Mouse (Mus musculus): ENCODE measurements around the gene Madd. TPM values are rescaled to one million over a fixed set of nuclear protein-coding genes. Genes with fewer than 3 reads are reported as not detected.
A peak's percentile ranks its signal among the peaks of the same experiment; 100 is the strongest.

Madd gene
- polyA plus RNA-seq, 1 experiment from 2014 or later, result 3.1 TPM

DNA sequence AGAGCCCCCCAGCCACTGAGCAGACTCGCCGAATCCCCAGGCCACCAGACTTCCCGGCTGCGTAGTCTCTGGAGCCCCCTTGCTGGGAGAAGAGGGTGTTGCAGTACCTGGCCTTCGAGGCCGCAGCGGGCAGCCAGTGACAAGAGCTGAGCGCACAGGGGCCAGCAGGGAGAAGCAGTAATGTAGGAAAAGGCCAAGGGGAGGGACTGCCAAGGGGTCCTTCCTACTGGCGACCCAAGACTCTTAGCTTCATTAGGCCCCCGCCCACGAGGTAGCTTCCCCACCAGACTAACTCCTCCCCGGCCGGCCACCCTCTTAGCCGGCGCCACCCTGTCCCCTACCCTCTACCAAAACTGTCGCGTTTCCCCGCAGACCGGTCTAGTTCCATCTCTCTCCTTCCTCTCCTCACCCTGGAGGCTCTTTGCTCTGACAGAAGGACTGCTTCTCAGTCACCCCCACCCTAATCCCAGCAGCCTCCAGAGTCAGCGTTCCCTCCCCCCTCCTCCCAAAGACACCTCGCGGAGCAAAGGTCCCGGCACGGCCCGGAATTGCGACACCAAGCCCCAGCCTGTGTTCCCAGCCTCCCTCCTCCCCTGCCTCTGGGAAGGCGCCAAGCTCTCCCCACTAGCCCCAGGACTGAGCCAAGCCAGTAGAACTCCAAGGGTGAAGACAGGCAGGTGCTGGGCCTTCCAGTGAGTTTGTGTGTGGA lies 11.1 kb upstream of the Madd start:
- Histone ChIP-seq H3K4me2 (replicated peaks; ENCODE audit: low read depth) (peak overlapping the region; percentile 79), H3K4me3 (ENCODE audit: low read depth, low read length) (peak overlapping the region; percentile 46), H3K4me1 (replicated peaks; ENCODE audit: control insufficient read depth, insufficient read depth, low read length) (no peaks in the 10 kb centered on the region; the same call in 1 of the 2 replicates), H3K9me3 (ENCODE audit: control insufficient read depth) (no peaks in the 10 kb centered on the region), H3K27me3 (replicated peaks; ENCODE audit: control insufficient read depth, insufficient read depth, low read length) (no peaks in the 10 kb centered on the region), H3K27ac (ENCODE audit: low read depth, low read length) (peak overlapping the region; percentile 87), H3K9ac (ENCODE audit: low read depth, low read length) (peak overlapping the region; percentile 63), H3K36me3 (ENCODE audit: control insufficient read depth, insufficient read depth) (no peaks in the 10 kb centered on the region; the same call in 1 of the 2 replicates)
- peak; percentile 87 for ATAC-seq
- WGBS, result under 1% methylated on average over 27 of the region's 27 CpGs
- peak; percentile 97 for TF ChIP-seq CTCF (IDR thresholded peaks at IDR 0.05; ENCODE audit: low read depth)

DNA sequence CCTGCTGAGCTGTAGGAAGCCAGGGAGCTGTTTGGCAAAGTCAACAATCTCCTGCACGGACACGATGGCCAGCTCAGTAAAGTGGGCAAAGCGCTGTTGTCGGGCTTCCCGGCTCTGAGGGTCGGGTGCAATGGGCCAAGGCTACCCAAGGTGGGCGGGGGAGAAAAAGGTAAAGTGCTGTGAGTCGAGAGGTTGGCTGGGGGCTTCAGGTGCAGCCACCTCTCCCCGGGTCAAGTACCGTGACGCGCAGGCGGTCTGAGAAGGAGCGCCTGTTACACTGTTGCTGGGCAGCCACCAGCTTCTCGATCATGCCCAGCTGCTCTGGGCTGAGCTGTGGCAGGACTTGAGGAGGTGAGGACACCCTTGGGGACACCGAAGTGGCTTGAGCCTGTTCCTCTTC lies 6.9 kb upstream of the Madd start:
- Histone ChIP-seq H3K9ac (ENCODE audit: low read depth, low read length) (no peak overlapping the region), H3K36me3 (ENCODE audit: control insufficient read depth, insufficient read depth) (no peaks in the 10 kb centered on the region; the same call in 1 of the 2 replicates), H3K4me3 (ENCODE audit: low read depth, low read length) (no peak overlapping the region), H3K27me3 (replicated peaks; ENCODE audit: control insufficient read depth, insufficient read depth, low read length) (no peaks in the 10 kb centered on the region), H3K27ac (ENCODE audit: low read depth, low read length) (no peak overlapping the region), H3K4me1 (replicated peaks; ENCODE audit: control insufficient read depth, insufficient read depth, low read length) (no peaks in the 10 kb centered on the region; the same call in 1 of the 2 replicates), H3K4me2 (replicated peaks; ENCODE audit: low read depth) (no peak overlapping the region), H3K9me3 (ENCODE audit: control insufficient read depth) (no peaks in the 10 kb centered on the region)
- ATAC-seq, result no peak
- 79% methylated on average over 16 of the region's 16 CpGs for WGBS
- no peak for TF ChIP-seq CTCF (IDR thresholded peaks at IDR 0.05; ENCODE audit: low read depth)

DNA sequence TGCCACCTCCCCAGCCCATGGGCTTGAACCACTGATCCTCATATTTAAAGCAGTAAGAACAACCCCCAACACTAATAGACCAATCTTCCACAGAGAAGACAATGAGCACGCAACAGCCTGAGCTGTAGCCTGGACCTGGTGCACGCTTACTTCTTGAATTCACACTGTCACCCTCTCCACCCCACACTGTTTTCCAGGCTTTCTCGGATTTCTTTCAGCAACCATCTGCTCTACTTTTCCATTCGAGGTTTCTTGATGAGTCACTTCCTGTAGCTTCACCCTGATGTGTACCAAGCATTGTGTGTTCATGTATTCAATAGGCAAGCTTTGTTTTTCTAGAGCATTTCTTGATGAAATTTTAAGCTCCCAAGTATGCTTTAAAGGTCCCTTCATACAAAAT lies 3.8 kb upstream of the Madd start:
- Histone ChIP-seq H3K4me3 (ENCODE audit: low read depth, low read length) (no peak overlapping the region), H3K4me1 (replicated peaks; ENCODE audit: control insufficient read depth, insufficient read depth, low read length) (no peaks in the 10 kb centered on the region), H3K36me3 (ENCODE audit: control insufficient read depth, insufficient read depth) (no peaks in the 10 kb centered on the region; the same call in 1 of the 2 replicates), H3K4me2 (replicated peaks; ENCODE audit: low read depth) (no peak overlapping the region), H3K27ac (ENCODE audit: low read depth, low read length) (no peak overlapping the region), H3K9ac (ENCODE audit: low read depth, low read length) (no peak overlapping the region), H3K9me3 (ENCODE audit: control insufficient read depth) (no peaks in the 10 kb centered on the region), H3K27me3 (replicated peaks; ENCODE audit: control insufficient read depth, insufficient read depth, low read length) (no peaks in the 10 kb centered on the region)
- ATAC-seq, result no peak
- 57% methylated on average over 4 of the region's 4 CpGs for WGBS
- no peak for TF ChIP-seq CTCF (IDR thresholded peaks at IDR 0.05; ENCODE audit: low read depth)

DNA sequence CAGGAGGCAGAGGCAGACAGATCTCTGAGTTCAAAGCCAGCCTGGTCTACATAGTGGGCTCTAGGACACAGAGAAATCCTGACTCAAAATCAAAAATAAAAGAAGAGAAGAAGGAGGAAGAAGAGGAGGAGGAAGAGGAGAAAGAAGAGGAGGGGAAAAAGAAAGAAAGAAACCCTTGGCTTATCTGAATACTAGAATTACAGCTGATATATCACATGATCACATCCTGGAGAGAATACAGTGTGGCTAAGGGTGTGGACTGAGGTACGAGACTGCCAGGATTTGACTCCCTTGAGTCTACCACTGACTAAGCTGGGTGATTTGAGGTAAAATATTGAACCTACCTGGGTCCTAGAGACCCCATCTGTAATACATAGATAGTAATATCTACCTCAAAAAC lies 2.6 kb upstream of the Madd start:
- no peak for ATAC-seq
- H3K4me2 ChIP-seq (replicated peaks; ENCODE audit: low read depth), result no peak overlapping the region

DNA sequence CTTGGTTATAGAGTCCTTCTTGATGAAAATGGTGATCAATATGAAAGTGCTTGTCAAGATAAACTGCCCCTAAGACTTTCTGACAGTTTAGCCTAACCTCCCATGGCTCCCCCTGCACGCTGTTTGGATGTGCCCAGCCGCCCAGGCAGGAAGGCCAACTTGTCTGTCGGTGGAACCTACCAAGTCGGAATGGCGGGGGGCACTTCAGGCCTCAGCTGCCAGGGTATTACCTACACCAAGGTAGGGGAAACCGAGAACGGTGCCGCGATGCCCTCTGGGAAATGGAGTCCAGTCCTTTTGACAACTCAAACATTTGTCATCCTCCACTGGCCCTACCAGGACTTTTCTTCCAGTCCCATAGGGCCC lies 506 bp downstream of the Madd start:
- no peaks in the 10 kb centered on the region for H3K9me3 ChIP-seq (ENCODE audit: control insufficient read depth)
- WGBS, result 0% methylated on average over 9 of the region's 9 CpGs
- peak; percentile 99 for ATAC-seq

More for the DNA sequence above, 2.6 kb upstream of the Madd start:
- Histone ChIP-seq H3K4me3 (ENCODE audit: low read depth, low read length) (no peak overlapping the region), H3K4me1 (replicated peaks; ENCODE audit: control insufficient read depth, insufficient read depth, low read length) (no peaks in the 10 kb centered on the region; the same call in 1 of the 2 replicates), H3K9ac (ENCODE audit: low read depth, low read length) (no peak overlapping the region), H3K36me3 (ENCODE audit: control insufficient read depth, insufficient read depth) (no peaks in the 10 kb centered on the region; the same call in 1 of the 2 replicates), H3K27me3 (replicated peaks; ENCODE audit: control insufficient read depth, insufficient read depth, low read length) (no peaks in the 10 kb centered on the region), H3K9me3 (ENCODE audit: control insufficient read depth) (no peaks in the 10 kb centered on the region), H3K27ac (ENCODE audit: low read depth, low read length) (no peak overlapping the region)
- no peak for TF ChIP-seq CTCF (IDR thresholded peaks at IDR 0.05; ENCODE audit: low read depth)
- 43% methylated on average over 1 of the region's 1 CpGs for WGBS

DNA sequence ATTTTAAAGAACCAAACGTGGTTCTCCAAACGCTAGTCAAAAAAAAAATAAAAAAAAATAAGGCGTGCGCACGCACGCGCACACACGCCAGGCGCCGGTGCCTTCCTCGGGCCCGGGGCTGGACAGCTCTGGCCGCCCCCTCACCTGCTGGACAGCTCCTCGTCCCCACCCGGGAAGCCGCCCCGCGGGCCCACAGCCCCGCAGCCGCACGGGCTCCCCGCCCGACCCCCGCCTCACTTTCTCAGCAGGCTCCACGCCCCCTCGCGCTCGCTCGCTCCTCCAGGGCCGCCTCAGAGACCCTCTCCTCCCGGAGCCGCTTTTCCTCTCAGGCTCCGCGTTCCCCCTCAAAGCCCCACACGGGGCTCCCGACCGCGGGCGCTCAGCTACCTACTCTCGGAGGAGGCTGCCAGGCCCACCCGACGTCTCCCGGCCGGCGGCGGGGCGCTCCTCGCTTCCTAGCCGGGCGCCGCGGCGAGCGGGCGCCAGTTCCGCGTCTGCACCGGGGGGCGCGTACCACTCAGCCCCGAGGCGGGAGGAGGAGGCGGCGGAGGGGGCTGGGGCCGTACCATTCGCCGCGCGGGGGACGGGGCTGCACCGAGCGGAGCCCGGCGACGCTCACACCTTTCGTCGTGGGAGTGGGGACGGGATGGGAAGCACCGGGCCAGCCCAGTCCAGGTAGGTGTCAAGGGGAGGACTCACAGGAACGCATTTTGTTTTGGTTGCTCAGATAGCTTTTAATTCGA lies 1.1 kb downstream of the Madd start:
- H3K27ac ChIP-seq (ENCODE audit: low read depth, low read length), result peak overlapping the region; percentile 64; the same call in 1 of the 2 replicates
- TF ChIP-seq CTCF (IDR thresholded peaks at IDR 0.05; ENCODE audit: low read depth), result no peak
- peak overlapping the region; percentile 98 for H3K4me2 ChIP-seq (replicated peaks; ENCODE audit: low read depth)
- H3K9me3 ChIP-seq (ENCODE audit: control insufficient read depth), result no peaks in the 10 kb centered on the region
- H3K9ac ChIP-seq (ENCODE audit: low read depth, low read length), result peak overlapping the region; percentile 73
- ATAC-seq, result peak; percentile 90
- no peaks in the 10 kb centered on the region for H3K27me3 ChIP-seq (replicated peaks; ENCODE audit: control insufficient read depth, insufficient read depth, low read length)
- H3K4me3 ChIP-seq (ENCODE audit: low read depth, low read length), result peak overlapping the region; percentile 93
- under 1% methylated on average over 76 of the region's 81 CpGs for WGBS
- H3K4me1 ChIP-seq (replicated peaks; ENCODE audit: control insufficient read depth, insufficient read depth, low read length), result no peaks in the 10 kb centered on the region; the same call in 1 of the 2 replicates
- H3K36me3 ChIP-seq (ENCODE audit: control insufficient read depth, insufficient read depth), result no peaks in the 10 kb centered on the region; the same call in 1 of the 2 replicates

More for the DNA sequence above, 506 bp downstream of the Madd start:
- Histone ChIP-seq H3K27ac (ENCODE audit: low read depth, low read length) (peak overlapping the region; percentile 64; the same call in 1 of the 2 replicates), H3K27me3 (replicated peaks; ENCODE audit: control insufficient read depth, insufficient read depth, low read length) (no peaks in the 10 kb centered on the region), H3K36me3 (ENCODE audit: control insufficient read depth, insufficient read depth) (no peaks in the 10 kb centered on the region; the same call in 1 of the 2 replicates), H3K4me2 (replicated peaks; ENCODE audit: low read depth) (peak overlapping the region; percentile 98), H3K4me3 (ENCODE audit: low read depth, low read length) (peak overlapping the region; percentile 93), H3K9ac (ENCODE audit: low read depth, low read length) (peak overlapping the region; percentile 73), H3K4me1 (replicated peaks; ENCODE audit: control insufficient read depth, insufficient read depth, low read length) (no peaks in the 10 kb centered on the region; the same call in 1 of the 2 replicates)
- TF ChIP-seq CTCF (IDR thresholded peaks at IDR 0.05; ENCODE audit: low read depth), result no peak

All from intestine, postnatal 0 days (tissue).